Mouse (Mus musculus): ENCODE measurements around the gene Pde8a.
A peak's percentile ranks its signal among the peaks of the same experiment; 100 is the strongest.
"Not testable (repeated sequence)": the region's sequence is repeated elsewhere in the genome, so short reads cannot be mapped to it uniquely, and the experiment has no call there.

The Pde8a gene

DNA sequence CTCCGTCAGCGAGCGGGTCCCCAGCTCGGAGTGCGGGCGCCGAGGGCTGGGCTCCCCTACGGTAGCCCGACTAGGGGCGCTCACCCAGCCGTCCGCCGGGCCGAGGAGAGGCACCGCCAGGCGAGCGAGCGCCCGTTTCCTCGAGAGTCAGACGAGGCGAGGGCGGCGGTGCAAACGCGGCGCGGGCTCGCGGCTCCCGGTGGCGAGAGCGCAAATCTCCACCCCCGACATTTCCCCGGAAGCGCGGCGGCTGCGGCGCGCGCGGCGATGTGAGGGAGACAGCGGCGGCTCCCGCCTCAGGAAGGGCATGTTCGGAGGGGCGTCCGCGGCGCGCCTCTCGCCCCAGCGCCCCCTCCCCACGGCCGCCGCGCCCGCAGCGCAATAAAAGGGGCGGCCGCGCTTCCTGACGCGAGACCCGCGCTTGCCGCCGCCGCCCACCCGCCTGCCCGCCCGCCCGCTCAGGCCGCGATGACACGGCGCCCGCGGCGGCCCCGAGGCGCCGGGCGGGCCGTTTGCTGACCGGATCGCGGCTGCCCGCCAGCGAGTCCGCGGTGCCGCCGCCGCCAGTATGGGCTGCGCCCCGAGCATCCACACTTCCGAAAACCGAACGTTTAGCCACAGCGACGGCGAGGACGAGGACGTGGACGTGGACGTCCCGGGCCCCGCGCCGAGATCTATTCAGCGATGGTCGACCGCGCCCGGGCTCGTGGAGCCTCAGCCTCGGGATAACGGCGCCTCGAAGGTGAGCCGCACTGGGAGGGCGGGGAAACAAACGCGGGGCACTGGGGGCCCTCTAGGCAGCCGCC, at the start of gene Pde8a:
Gene Pde8a (plus strand): TSS at position 250 of the 806 bp plus-strand sequence.
- no peak for DNase-seq (ENCODE audit: extremely low read depth, insufficient read length, low spot score)

DNA sequence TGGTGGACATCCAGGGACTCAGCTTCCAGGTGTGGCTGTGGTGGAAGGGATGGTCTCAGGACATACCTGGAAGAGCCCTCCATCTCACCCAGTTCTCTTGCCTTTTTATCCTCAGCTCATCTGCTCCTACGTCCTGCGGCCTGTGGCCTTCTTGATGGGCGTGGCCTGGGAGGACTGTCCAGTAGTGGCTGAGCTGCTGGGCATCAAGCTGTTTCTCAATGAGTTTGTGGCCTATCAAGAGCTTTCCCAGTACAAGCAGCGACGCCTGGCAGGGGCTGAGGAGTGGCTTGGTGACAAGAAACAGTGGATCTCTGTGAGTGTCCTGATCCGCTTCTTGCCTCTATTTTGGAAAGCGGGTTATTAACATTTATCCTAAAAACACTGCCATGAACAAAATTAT, 49.0 kb upstream of the Pde8a start:
- DNase-seq (ENCODE audit: extremely low read depth, insufficient read length, low spot score): no peak

DNA sequence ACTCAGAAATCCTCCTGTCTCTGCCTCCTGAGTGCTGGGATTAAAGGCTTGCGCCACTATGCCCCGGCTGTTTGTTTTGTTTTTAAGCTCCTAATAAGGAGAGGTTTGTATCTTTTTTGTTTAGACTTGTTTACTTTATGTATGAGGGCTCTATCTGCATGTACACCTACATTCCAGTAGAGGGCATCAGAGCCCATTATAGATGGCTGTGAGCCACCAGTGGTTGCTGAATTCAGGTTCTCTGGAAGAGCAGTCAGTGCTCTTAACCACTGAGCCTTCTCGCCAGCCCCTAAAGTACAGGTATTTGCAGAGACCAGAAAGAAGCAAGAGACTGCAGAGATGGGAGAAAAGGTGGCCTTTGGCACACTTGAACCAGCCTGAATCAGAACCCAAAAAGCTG, 46.3 kb upstream of the Pde8a start:
- no peak for DNase-seq (ENCODE audit: extremely low read depth, insufficient read length, low spot score)

DNA sequence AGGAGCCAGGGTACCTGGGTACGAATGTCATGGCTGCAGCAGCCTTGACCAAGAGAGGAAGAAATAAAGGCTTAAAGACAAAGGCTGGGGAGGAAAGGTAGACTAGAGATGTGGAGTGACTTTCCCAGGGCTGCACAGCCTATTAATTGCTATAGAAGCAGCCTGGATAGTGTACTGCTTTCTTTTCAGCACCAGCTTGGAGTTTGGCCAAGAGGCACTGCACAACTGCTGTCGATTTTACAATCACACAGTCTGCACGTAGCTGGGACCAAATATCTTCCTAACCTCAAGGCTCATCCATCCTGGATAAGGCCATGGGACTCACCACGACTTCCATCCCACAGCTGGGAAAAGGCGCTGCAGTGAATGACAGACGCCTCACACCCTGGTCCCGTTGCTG, 44.0 kb upstream of the Pde8a start:
- DNase-seq (ENCODE audit: extremely low read depth, insufficient read length, low spot score): no peak

DNA sequence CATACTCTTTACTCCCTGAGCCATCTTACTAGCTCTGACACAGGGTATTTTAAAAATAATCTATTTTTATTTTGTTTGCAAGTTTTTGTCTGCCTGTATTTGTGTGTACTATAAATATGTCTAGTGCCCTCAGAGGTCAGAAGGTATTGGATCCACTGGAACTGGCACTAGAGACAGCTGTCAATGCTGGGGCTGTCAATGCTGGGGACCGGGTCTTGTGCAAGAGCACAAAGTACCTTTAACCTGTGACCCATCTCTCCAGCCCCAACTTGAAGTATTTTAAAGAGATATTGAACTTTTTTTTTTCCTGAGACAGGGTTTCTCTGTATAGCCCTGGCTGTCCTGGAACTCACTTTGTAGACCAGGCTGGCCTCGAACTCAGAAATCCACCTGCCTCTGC, 39.5 kb upstream of the Pde8a start:
- DNase-seq (ENCODE audit: extremely low read depth, insufficient read length, low spot score): no peak

DNA sequence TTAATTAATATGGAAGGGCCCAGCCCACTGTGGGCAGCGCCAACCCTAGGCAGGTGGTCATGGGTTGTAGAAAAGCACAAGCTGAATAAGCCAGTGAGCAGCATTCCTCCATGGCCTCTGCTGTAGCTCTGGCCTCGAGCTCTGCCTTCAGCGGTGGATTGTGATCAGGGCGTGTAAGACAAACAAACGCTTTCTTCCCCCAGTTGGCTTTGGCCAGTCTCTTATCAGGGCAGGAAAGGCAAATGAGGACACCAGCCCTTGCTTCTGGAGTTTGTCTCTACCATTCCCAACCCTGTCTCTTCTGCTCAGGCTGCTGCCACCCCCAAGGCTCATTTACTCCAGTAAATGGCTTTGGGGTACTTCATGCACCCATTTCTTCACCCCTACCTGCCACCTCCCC, 38.7 kb upstream of the Pde8a start:
- DNase-seq (ENCODE audit: extremely low read depth, insufficient read length, low spot score): no peak

DNA sequence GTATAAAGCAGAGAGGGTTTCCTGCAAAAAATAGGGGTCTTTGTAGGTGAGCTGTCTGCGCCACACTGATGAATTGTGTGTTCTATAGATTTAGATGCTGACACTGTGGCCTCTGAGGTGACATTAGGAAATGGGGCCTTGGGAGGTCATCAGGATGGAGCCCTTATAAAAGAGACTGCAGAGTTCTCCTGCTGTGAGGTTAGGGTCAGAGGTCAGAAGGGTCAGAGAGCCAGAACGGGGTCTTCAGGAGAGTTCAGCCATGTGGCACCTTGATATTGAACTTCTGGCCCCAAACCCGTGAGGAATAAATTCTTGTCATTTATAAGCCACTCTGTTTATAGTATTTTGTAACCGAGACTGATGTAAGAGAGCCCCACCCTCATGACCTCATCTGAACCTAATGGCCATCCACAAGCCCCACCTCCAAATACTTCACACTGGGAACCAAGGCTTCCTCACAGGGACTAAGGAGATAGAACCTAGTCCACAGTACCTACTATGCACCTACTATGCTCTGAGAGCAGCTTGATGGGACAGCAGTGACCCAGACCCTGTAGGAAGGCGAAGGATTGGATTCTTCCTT, 37.1 kb upstream of the Pde8a start:
- no peak for DNase-seq (ENCODE audit: extremely low read depth, insufficient read length, low spot score)

DNA sequence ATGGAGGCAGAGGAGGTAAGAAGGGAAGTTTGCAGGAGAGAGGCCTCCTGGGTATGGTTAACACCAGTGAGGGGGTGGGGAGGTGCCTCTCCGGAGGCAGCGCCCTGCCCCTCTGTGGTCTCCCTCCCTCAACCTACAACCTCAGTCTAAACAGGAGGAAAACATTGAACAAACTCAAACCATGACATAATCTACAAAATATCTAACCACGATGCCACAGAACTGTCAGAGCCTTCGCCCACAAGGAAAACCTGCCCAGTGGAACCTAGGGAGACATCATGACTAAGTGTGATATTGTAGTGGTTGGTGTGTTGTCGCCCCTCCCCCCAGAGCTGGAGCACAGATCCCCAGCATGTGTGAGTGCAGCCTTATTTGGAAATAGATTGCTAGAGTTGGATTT, 33.9 kb upstream of the Pde8a start:
- DNase-seq (ENCODE audit: extremely low read depth, insufficient read length, low spot score): peak; percentile 79

DNA sequence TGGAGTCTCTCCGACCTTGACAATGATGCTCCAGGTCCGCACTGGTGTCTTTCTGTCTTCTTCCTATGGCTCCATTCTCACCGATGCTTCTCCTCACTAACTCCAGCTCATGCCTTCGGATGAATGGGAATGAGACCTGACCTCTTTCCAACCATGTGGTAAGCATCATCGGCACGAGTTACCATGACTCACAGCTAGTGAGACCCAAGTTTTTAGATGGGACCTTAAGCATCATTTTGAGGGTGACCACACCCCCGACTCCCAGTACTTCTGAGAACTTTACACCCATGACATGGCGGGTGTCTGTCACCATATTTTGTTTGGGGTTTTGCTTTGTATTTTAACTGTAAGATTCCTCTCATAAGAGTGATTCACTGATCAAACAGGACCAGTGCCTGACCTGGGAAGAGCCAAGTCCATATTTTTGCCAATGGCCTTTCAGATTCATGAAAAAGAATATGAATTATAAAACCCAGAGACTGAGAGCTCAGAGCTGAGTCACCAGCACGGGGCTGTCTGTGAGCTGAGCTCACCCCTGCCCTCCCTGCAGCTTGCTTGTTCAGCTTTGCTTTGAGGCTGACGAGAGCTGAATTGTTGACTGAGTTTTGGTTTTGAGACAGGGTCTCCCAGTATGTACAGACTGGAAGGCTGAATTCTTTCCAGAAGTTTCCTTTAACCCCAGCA, 30.8 kb upstream of the Pde8a start:
- peak; percentile 62 for DNase-seq (ENCODE audit: extremely low read depth, insufficient read length, low spot score)

DNA sequence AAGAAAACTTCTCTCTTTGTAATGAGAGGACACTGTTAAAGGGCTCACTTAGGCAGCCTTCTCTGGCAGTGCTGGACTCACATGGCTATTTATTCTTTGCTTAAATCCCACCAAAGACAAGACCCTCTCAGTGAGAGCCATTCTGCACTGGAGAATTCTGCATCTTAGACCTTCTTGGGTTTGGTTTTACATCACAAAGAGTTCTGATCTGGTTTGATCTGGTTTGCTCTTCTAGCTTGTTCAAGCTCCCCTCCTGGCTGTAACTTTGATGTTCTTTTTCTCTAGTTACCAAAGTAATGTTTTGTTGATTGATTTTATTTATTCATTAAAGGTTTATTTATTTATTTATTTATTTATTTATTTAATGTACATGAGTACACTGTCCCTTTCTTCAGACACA, 30.2 kb upstream of the Pde8a start:
- DNase-seq (ENCODE audit: extremely low read depth, insufficient read length, low spot score): no peak

DNA sequence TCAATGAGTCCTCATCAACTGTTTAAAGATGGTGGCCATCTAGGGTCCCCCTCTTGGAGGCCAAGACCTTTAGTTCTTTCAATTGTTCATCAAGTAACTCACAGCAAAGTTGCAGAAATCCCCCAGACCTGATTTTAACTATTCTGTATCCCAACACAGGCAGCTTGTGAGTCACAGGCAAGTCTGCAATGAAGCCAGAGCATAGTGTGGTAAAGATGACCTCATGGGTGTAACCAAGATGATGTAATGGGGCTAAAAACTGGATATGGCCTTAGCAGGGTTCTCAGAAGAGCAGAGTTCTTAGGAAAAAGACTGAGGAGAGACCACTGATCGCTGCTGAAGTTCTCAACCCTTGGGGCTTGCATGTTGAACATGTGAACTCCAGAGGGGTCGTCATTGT, 29.3 kb upstream of the Pde8a start:
- peak; percentile 51 for DNase-seq (ENCODE audit: extremely low read depth, insufficient read length, low spot score)

DNA sequence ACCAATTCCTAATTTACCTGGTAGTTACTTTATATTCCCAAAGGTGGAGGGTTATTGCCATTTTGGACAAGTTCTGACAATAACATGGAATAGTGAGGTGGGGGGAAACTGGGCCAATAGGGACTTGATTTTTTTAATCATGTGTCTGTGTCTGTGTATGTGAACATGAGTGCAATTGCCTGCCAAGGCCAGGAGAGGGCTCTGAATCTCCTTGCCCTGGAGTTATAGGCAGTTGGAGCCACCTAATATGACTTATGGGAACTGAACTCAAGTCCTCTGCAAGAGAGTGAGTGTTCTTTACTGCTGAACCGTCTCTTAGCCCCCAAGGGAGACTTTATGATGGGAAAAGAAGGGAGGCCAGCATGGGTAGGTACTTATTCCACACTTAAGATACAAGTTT, 28.7 kb upstream of the Pde8a start:
- no peak for DNase-seq (ENCODE audit: extremely low read depth, insufficient read length, low spot score)

DNA sequence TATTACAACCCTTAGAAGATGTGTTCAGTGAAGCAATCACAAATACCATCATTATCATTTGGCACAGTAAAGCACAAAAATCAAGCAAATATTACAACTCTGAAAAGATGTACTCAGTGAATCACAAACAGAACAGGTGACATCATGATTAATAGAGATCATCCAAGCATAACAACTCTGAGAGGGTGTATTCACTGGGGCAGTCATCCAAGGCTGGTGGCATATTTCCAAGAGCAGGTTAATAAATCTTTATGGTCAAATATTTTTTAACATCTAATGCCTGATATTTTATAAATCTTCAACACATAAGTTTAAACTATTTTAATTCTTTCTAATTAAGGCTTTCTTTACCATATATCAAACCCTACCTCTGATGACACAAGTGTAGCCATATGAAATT, 27.4 kb upstream of the Pde8a start:
- DNase-seq (ENCODE audit: extremely low read depth, insufficient read length, low spot score): not testable (repeated sequence)

DNA sequence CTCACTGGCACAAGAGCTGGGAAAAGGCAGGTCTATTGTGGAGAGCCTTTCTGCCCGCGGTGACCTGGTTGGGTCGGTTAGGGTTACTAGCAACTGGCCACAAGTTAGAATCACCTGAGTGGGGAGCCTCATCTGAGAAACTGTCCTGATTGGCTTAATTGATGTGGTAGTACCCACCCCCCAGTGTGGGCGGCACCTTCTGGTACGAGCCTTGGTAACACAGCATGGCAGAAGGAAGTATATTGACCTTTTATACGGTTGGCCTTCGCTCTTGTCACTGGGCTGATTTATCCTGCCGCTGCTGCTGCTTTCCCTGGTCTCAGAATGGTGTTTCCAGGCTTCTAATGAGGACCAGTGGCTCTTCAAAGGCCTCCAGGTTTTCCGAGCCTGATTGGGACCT, 24.2 kb upstream of the Pde8a start:
- no peak for DNase-seq (ENCODE audit: extremely low read depth, insufficient read length, low spot score)

DNA sequence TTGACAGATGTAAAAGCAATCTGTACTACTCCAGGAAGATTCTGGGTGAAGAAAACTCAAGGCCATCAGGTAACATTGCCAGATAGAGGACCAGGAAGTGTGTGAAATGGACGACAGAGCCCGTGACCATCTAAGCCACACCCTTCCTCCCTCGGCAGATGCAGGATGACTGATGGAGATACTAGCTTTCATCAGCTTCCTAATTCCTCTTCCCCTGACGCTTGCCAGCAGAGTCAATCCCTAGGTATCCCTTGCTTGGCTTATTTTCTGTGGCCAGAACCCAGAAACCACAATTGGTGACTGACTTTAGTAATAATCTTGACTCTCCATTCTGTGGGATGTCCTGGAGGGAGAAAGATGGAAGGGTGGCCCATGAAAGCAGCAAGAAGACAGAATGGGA, 17.9 kb upstream of the Pde8a start:
- DNase-seq (ENCODE audit: extremely low read depth, insufficient read length, low spot score): peak; percentile 43

DNA sequence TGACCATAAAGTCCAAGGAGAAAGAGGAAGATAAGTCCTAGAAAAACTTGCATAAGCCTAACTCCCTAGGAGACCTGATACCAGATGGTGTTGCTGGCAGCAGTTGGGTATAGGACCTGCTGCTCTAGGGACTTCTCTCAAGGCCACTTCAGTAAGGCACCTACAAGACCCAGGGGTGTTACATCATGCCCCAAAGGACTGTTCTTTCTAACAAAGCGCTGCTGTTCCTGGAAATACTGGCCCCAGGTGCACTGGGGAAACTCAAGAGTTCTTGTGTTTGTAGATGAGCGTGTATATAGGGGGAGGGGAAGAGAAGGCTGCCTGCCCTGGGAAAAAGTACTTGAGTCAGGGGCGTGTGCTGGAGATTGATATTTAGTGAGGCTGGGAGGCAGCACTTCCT, 16.6 kb upstream of the Pde8a start:
- DNase-seq (ENCODE audit: extremely low read depth, insufficient read length, low spot score): no peak

DNA sequence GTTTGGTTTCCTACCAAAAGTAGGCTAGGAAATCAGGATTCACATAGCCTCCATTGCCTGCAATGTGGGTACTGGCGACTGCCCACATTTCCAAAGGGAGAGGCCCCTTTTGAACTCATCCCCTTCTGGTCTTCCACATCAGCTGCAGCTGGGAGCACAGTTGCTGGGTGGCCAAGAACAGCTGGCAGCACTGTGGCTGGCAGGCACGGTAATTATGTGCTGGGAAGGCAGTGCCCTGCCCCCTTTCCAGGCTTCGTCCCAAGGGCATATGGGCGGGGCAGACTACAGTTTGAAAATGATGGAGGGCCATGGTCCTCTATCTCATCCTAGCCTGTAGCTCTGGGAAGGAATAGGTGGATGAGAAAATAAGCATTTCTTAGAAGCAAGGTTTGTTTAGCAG, 14.9 kb upstream of the Pde8a start:
- peak; percentile 22 for DNase-seq (ENCODE audit: extremely low read depth, insufficient read length, low spot score)

DNA sequence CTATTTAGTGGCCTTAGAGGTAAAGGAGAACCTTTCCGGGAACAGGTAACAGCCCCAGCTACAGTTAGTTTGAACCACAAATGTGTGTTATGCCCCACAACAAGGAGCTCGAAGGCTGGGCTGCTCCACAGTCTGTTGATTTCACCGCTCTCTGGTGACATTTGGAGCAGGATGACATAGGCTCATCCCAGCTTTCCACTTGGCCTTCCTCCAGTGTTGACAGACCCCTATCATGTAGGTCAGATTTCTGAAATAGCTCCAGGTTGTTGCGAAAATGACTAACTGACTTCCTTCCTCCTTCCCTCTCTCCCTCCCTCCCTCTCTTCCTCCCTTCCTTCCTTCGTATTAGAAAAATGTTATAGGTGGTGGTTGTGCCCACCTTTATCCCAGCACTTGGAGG, 14.3 kb upstream of the Pde8a start:
- DNase-seq (ENCODE audit: extremely low read depth, insufficient read length, low spot score): no peak

DNA sequence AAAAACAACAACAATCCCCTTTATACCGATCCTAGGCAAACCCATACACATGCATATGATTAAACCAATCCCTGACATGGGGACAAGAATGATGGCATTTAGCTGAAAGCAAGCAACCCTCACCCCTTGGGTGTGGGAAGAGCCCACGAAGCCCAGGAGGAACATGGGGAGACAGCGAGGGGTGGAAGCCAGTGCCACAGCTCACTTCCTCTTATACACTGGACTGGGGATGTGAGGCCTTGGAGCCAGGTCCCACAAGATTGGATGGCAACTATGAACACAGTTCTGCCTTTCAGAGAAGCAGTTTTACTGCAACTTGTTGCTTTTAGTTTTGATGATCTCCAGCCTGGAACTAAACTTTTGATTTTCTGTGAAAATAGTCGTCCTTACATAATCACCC, 13.6 kb upstream of the Pde8a start:
- no peak for DNase-seq (ENCODE audit: extremely low read depth, insufficient read length, low spot score)

DNA sequence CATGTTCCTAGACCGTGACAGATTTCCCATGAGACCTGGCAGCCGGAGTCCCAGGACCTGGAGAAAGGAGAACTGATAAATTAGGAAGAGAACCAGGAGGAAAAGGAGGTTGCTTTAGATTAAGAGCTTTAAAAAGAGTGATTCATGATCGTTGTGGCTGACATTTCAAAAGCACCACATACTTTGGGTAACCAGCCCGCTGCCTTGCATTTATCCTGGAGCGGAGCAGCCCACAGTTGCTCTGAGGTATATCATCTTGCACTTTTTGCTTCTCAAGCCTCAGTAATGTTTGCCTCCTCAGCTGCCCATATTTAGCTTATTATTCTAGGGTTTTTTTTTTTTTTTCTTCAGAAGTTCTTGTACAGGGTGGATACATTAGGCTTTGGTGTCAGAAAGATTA, 11.0 kb upstream of the Pde8a start:
- no peak for DNase-seq (ENCODE audit: extremely low read depth, insufficient read length, low spot score)

DNA sequence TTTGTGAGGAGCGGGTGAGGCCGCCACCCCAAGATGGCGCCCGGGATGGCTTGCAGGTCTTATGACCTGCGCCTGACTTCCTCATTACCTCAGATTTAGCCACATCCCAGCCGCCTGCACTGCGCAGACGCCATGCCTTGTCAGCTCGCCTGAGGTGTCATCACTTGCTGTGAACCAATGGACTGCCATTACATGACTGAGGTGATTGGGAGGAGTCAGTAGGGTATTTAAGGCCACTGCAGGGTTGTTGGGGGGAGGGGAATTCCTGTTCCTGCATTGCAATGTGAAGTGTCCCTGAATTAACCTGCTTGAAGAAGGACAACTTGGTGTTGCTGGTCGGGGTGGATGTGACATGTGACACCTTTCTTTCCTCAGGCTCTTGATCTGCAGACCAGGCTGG, 9.8 kb upstream of the Pde8a start:
- DNase-seq (ENCODE audit: extremely low read depth, insufficient read length, low spot score): not testable (repeated sequence)

DNA sequence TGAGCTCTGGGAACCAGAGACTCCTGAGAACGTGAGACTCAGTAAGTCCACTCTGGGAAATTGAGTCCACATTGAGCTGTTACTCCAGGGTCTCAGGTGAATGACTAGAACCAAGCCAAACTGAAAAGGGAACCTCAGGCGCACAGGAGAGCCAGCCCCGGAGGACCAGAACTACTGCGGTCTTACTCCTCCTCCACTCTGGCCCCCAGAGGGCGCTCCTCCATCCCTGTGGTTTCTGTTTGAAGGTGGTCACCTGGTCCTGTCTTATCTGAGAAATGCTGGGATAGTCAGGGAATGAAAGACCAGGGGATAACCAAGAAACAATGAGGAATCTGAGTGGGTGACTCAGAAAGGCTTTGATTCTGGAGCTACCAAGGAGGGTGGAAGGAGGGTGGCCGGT, 4.5 kb upstream of the Pde8a start:
- DNase-seq (ENCODE audit: extremely low read depth, insufficient read length, low spot score): no peak

Measured in 3134 (cell line).